Mouse (Mus musculus) heart, postnatal 0 days (tissue): ENCODE data around the gene Gm40193.

Experiments
- CTCF ChIP-seq: IDR thresholded peaks from 2 replicates; pipeline ENCODE4 v1.5.1; 2016; ENCODE audit warnings: antibody characterized with exemption, control low read depth, low read depth
- EP300 ChIP-seq: IDR thresholded peaks from 2 replicates; pipeline ENCODE4 v1.6.1; 2016; ENCODE audit warnings: antibody characterized with exemption, low read depth

GRCm38 (mm10) chr11:70532839-70533238, at the start of gene Gm40193:
- TF ChIP-seq CTCF (no peak), EP300 (no peak)
